Mouse (Mus musculus) ovary, adult 18-20 months (tissue): ENCODE results near the gene Plekha5.
"Not testable (repeated sequence)": the region's sequence is repeated elsewhere in the genome, so short reads cannot be mapped to it uniquely, and the experiment has no call there.

Source experiments
- DNase-seq: peaks from one replicate; pipeline ENCODE4 v3.0.0; 2022; ENCODE audit warnings: low spot score, mixed read lengths

Plekha5 gene

DNA sequence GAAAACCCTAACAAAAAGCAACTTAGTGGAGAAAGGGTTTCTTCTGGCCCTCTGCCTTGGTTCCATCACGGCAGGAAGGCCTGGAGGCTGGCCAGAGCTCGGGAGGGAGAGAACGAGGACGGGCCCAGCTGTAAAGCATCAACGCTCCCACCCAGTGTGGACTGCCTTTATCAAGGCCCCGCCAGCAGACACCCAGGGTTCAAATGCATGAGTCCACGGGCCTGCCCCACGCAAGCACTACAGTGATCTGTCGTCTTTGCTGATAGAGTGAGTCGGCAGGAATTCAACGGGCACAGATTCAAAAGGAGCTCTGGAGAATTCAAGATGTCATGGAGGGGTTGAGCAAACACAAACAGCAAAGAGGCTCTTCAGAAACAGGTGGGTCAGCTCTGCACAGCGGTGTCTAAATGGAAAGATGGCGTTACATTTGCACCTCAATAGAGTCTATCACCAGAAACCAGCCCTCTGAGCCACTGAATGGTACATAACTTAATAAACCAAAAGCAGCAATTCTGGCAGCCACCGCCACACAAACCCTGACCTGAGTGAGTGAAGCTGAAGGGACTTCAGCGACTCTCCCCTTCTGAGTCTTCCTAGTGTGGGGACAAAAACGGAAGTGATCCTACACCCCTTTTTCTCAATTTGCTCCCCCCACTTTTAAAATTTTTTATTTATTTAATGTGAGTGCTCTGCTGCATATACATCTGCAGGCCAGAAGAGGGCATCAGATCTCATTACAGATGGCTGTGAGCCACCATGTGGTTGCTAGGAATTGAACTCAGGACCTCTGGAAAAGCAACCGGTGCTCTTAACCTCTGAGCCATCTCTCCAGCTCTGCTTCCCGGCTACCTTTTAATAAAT lies 153.3 kb downstream of the Plekha5 start:
- no peak for DNase-seq

DNA sequence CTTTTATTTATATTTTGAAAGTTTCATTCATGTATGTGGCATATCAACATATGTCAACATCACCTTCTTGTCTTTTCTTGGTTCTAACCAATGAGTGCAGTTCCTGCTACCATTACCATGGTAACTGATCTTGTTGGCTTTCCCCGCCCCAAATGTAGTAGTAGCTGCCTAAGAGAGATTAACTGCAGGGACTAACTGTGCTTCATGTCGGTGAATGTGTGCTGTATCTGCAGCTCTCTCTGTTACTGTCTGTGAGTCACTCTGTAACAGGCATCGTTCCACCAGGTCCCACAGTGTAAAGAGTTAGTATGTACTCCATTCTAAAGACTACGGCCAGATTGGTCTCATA lies 153.9 kb downstream of the Plekha5 start:
- no peak for DNase-seq

DNA sequence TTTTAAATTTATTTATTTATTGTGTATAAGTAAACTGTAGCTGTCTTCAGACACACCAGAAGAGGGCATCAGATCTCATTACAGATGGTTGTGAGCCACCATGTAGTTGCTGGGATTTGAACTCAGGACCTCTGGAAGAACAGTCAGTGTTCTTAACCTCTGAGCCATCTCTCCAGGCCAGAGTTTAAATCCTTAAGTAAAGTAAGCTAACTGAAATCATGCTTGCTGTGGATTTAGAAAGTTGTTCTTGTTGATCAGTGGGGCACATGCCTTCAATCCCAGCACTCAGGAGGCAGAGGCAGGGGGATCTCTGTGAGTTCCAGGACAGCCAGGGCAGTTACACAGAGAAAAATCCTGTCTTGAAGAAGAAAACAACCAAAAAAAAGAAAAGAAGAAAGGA lies 155.1 kb downstream of the Plekha5 start:
- not testable (repeated sequence) for DNase-seq

DNA sequence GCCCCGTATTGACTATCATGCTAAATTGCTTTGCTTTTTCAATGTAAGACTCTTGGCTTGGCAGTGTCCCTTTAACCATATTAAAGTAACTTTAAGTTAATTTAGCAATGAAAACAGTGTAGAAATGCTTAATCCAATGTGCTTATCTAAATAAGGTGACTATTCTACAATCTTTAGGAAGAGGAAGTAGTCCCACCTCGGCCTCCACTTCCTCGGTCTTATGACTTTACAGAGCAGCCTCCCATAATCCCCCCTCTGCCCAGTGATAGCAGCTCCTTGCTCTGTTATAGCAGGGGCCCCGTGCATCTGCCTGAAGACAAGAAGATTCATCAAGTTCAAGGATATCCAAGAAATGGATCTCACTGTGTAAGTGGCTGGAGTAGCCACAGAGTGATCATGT lies 156.3 kb downstream of the Plekha5 start:
- DNase-seq, result no peak

DNA sequence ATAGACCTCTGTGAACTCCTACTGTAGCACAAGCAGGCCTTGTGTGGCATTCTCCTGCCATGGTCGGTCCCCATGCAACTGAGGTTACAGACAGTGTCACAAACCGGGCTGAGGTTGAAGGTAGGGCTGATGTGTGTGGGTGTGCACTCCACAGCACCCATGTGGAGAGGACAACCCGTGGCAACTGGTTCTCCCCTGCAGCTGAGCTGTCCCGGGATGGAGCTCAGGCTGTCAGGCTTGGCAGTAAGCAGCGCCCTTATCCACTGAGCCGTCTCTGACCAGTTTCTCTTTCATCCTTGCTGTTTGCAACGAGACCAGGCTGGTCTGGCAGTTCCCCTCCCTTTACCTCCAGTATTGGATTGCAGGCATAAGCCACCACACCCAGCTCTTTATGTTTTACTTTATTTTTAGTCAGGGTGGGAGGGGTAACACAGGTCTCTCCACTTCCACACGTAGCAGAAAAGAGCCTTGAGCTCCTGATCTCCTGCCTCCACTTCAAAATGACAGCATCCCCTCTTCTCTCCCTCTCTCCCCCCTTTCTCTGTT lies 162.9 kb downstream of the Plekha5 start:
- DNase-seq, result no peak

DNA sequence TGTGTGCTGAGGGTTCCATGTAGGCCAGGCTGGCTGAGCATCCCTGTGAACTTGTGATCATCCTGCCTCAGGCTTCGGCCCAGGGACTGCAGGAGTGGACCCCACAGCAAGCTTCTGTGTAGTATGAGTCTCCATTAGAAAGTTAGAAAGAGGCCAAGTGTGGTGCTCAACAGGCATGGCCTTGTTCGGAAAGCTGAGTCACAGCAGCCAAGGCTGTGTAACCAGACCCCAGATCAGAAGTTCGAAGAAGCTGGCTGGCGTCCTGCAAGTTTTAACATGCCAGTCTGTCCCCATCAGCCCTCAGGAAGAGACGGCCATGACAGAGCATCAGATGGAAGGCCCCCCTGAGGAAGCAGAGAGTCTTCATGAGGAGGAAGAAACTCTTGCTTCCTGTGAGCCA lies 167.5 kb downstream of the Plekha5 start:
- DNase-seq, result no peak

DNA sequence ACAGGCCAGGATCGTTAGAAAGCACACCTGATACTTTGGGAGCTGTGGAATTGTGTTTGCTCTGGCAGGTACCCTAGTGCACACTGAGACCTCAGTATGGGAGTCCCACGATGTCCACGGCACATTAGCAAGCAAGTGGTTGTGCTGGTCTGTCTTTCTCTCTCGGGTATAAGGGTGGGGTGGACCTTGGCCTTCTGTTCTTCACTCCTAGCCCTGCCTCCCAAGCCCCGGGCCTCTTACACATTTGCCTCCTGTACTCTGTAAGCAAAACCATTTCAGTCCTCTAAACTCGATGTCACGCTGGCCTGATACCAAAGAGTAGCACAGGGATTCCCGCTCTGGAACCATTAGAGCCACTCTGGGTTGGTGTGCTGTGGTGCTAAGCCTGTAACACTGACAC lies 168.9 kb downstream of the Plekha5 start:
- no peak for DNase-seq

DNA sequence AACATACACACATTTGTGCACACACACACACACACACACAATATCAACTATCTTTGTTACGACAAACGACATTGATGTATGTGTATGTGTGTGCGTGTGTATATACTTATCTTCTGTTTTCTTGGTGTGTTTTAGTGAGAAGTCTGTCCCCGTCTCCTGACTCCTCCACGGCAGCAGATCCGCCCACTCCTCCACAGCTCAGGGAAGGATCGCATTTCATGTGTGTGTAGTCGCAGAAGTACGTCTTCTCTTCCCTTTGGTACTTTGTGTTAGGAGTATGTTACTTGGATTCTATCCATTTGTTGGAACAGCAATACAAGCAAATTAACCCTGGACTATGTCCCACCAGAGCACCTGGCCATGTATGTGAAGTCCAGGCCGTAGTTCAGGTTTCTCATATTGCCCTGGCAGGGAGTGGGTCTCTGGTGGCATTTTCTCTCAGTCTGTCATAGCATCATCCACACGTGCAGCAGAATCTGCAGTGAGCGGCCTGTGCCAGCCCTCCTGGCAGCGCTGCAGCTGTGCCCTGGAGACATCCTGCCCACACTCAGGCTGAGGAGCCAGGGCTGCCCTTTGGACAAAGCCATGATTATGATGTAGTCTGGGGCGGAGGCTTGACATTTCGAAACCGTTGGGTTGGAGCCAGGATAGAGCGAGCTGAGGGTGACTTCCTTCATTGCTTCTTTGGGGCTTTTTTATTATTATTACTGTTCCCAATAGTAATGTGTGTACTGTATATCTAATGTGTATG lies 169.7 kb downstream of the Plekha5 start:
- DNase-seq, result peak; percentile 15

DNA sequence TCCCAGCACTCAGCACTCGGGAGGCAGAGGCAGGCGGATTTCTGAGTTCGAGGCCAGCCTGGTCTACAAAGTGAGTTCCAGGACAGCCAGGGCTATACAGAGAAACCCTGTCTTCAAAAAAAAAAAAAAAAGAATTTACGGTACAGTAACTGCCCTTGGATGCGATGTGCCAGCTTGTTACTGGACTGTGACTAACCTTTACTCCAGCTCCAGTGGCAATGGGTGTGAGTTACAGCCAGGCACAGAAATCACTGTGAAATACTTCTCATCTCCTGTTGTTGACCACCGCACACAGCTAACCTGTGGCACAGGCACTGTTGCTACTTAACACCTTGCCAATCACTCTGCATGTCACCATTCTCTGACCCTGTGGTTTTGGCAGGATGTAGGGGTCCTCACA lies 171.7 kb downstream of the Plekha5 start:
- not testable (repeated sequence) for DNase-seq

DNA sequence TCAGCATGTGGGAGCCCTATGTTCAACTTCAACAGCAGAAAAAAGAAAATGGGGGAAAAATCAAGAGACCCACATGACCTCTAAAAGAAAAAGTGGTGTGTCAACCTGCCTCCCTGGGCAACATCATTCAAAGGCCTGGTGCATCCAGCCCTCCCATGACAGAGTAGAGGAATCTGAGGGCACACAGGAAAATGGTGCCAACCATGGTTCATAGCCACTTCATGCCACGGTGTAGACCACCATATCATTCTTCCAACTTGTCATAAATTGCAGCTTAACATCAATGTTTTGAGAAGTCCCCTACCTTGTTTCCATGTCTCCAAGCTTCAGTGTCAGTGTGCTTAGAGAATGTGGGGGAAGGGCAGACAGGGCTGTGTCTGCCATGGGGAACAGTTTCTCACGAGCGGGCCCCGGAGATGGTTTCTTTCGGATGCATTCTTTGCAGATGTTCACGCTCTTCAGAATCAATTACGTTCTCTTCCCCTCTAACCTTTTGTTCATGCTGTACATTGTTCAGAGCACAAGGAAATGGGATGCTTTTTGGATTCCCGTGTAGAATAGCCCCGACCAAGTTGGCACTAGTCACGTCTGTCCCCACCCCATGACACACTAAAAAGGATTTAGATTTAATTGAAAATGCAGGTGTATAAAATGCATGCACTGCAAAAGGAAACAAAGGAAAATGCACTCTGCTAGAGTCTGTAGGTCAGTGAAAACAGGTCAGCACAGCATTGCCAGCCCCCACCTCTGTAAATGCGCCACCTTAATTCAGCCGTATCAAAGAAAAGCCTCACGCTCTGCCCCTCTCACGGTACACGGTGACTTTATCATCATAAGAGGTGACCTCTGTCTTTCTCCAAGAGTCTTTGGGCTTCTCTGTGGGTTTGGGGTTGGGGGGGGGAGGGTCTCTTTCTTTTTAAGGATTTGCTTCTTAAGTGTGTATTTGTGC lies 173.8 kb downstream of the Plekha5 start:
- no peak for DNase-seq

DNA sequence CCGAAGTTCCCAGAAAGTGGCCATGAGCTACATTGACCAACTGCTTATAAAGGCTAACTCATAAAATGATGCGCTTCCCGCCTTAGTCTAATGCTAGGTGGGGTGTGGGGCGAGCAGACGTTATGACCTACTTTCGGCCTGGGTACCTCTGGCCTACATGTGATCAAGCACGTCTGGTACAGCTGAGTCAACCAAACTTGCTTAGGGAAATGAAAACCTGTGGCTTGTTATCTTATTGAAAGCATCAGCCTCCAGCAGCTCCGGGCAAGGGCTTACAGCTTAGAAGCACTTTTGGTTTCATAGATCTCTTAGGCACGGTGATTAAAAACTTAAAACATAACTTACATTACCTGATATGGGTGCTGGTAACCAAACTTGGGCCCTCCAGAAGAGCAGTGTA lies 174.7 kb downstream of the Plekha5 start:
- DNase-seq, result no peak

DNA sequence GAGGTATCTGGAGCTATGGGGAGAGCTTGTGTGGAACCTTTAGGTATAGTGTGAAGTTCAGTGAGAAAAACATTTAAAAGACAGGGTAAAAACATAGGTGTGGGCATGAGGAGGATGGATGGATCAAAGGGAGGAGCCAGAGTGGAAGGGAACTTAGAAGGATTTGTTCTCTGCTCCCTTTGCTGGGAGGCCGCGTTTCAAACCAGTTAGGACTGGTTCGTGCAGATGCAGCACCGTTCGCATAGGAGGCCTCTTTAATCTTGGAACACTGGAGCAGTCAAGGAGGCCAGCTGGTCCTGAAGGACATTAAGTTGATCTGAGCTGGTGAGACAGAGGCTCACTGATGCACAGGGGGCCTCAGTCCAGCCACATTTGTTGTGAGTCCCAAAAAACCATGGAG lies 175.5 kb downstream of the Plekha5 start:
- DNase-seq, result no peak

DNA sequence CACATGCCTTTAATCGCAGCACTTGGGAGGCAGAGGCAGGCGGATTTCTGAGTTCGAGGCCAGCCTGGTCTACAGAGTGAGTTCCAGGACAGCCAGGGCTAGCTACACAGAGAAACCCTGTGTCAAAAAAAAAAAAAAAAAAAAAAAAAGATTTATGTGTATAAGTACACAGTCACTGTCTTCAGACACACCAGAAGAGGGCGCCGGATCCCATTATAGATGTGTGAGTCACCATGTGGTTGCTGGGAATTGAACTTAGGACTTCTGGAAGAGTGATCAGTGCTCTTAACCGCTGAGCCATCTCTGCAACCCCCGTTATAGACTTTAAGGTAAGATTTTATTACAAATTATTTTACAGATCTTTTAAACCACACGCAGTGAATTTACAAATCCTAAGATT lies 176.8 kb downstream of the Plekha5 start:
- not testable (repeated sequence) for DNase-seq

DNA sequence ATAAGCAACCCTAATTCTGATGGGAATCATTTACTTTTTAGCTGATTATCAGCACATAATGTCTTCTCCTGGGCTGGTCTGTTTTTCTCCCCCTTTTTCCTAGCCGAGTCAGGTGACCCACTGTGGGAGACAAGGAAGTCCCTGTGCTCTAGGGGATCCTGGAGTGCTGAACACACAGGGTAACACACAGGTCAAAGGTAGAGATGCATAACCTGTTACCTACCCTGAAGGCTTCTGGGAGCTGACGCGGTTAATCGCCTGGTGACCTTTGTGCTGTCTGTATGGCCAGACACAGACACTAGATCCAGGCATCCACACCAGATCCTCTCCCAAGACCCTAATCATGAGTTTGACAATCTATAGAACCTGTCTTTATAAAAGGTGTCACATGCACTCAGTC lies 177.3 kb downstream of the Plekha5 start:
- no peak for DNase-seq

DNA sequence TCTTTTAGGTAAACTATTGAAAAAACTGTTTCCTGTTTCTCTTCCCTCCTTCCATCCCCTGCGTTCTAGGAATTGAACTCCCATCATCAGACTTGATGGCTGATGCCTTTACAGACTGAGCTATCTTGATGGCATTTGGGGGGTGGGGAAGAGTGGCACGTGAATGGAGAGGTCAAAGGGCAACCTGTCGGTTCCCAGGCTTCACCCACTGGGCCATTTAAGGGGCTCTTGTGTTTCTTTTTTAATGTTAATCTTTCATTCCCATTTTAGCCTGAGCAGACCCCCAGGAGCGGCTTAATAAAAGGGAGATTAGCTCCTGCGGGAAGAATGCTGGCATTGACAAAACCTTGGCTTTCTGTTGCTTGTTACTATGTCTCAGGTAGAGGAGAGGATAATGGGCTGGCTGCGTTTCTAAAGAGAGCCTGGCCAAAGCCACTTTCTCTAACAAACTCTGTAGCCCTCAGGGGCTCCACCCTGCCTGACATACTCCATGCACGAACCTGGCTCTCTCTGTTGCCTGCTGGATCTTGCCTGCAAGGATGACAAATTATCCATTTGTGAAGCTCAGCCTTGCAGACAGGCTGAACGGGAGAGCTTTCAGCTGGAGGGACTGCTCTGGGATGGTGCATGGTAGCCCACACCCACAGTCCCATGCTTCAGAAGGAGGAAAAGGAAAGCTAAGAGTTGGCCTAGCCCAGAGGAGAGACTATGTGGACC lies 179.5 kb downstream of the Plekha5 start:
- no peak for DNase-seq

DNA sequence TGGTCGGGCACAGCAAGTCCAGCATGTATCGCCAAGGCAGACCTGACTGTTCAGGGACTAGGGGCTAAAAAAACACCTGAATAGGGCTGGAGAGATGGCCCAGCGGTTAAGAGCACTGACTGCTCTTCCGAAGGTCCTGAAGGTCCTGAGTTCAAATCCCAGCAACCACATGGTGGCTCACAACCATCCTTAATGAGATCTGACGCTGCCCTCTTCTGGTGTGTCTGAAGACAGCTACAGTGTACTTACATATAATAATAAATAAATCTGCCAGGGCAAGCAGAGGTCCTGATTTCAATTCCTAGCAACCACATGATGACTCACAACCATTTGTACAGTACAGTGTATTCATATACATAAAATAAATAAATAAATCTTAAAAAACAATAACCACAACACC lies 181.3 kb downstream of the Plekha5 start:
- DNase-seq, result not testable (repeated sequence)

DNA sequence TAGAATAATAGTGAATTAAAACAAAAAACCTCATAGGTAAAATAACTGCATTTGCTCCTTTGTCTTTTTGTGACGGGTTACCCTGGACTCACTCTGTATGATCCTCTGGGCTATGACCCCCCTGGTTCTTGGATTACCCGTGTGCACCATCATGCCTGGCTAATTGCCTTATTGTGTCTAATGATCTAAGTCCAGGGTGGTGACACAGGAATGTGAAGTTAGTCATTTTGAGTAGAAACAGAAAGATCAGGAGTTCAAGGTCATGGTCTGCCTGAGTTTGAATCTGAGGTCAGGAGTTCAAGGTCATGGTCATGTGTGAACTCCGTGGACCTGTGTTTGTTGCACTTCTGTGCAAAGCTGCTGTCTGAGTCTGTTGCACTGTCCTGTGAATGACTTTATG lies 181.9 kb downstream of the Plekha5 start:
- DNase-seq, result no peak

DNA sequence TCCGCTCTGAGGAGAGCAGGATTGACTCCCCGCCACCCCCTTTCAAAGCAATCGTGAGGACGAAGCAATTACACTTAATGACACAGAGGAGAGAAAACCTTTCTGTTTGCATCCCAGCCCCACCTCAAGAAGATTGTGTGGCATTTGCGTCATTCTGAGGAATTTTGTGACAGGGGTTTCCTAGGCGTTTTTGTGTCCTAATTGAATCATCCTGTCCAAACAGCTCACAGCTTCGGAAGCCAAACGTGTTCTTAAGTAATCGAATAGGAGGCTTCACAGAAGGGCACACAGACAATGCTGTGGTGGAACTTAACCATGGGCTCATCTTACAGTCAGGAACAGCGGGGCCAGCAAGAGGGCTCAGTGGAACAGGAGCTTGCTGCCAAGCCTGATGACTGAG lies 182.7 kb downstream of the Plekha5 start:
- DNase-seq, result no peak

DNA sequence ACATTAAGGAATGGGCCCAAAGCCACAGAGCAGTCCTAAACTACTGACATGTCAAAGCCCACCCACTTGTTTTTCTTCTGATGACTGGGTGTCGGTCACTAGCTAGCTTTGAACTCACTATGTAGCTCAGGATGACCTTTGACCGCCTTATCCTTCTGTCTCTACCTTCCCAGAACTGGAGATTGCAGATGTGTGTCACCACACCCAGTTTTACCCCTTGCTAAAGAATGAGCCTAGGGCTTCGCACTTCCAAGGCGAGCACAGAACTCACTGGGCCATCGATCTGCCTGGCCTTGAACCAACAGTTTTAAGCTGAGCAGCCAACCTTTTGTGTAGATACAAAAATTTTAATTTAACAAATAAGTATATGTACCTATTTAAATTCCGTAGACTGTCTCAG lies 184.8 kb downstream of the Plekha5 start:
- no peak for DNase-seq

DNA sequence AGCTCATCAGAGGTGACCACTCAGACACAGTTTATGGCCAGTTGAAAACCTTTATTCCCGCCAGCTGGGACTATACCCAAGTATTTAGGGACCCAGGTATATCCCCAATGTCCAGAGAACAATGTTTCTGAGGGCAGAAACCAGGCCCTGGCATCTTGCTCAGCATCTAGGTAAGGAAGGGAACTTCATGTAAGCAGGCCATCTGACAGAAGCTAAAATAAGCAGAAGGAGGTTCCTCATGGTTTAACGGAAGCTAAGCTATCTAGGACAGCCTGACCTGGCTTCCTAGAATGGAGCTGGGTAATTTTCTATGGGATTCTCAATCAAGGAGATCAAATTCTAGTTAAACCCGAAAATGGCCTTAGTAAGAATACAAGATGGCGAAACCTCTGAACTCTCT lies 185.7 kb downstream of the Plekha5 start:
- DNase-seq, result no peak

DNA sequence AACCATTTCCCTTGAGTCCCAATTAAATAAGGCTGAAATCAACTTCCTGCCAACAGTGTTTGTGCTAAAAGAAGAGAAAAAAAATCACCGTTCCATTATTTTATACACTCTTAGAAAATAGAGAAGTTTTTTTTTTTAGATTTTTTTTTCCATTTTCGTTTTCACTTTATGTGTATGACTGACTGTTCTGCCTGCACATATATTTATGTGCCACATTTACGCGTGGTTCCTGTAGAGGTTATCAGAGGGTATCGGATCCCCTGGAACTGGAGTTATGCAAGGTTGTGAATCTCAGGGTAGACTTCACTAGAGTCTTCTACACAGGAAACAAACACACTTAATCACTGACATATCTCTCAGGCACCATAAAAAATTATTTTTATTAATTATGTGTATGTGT lies 186.3 kb downstream of the Plekha5 start:
- no peak for DNase-seq

DNA sequence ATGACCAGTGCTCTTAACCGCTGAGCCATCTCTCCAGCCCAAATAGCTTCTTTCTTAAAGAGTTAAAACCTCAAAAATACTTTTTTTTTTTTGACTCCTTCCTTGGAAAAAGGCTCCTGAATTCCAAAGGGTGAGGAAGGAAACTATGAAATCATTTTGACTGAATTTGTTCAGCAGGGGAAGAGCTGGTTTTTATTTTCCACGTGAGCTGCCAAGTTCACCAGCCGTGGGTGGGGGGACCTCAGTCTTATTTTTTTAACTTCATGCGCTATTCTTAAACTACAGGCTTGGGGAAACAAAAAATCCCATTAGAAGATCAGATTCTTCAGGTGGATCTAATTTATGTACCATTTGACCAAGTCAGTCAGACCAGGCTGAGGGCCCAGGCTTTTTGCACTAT lies 187.4 kb downstream of the Plekha5 start:
- no peak for DNase-seq
